Mouse (Mus musculus): Measurements from ENCODE around the gene Cxcl17. TPM values are rescaled to one million over a fixed set of nuclear protein-coding genes. Genes with fewer than 3 reads are reported as not detected.

Gene Cxcl17
- total and polyA plus RNA-seq, 2 experiments from 2014 or later: 0.57 TPM; not detected in 1

GRCm38 (mm10) chr7:25434654-25435545, 22.2 kb upstream of the Cxcl17 start:
- WGBS: 87% methylated on average over 10 of the region's 10 CpGs
- Histone ChIP-seq H3K4me2 (ENCODE audit: low read depth, low read length, poor library complexity, severe bottlenecking) (no peak overlapping the region), H3K9me3 (ENCODE audit: low read length) (no peaks in the 10 kb centered on the region), H3K27ac (ENCODE audit: low read depth, low read length) (no peak overlapping the region), H3K36me3 (ENCODE audit: insufficient read depth, low read length) (no peaks in the 10 kb centered on the region), H3K4me3 (ENCODE audit: low read depth, low read length) (no peak overlapping the region), H3K4me1 (ENCODE audit: insufficient read depth, low read length) (no peaks in the 10 kb centered on the region), H3K9ac (replicated peaks; ENCODE audit: low read length, poor library complexity, severe bottlenecking) (no peak overlapping the region), H3K27me3 (ENCODE audit: insufficient read depth, low read length) (no peaks in the 10 kb centered on the region)
- DNase-seq (ENCODE audit: low spot score): no peak
- no peak for TF ChIP-seq CTCF (IDR thresholded peaks at IDR 0.05)
- ATAC-seq (ENCODE audit: low FRiP score): no peak

GRCm38 (mm10) chr7:25433781-25434560, 21.3 kb upstream of the Cxcl17 start:
- no peak overlapping the region for H3K9ac ChIP-seq (replicated peaks; ENCODE audit: low read length, poor library complexity, severe bottlenecking)
- H3K27me3 ChIP-seq (ENCODE audit: insufficient read depth, low read length): no peaks in the 10 kb centered on the region
- no peak overlapping the region for H3K4me3 ChIP-seq (ENCODE audit: low read depth, low read length)
- H3K9me3 ChIP-seq (ENCODE audit: low read length): no peaks in the 10 kb centered on the region
- H3K4me2 ChIP-seq (ENCODE audit: low read depth, low read length, poor library complexity, severe bottlenecking): no peak overlapping the region
- 88% methylated on average over 9 of the region's 9 CpGs for WGBS
- H3K4me1 ChIP-seq (ENCODE audit: insufficient read depth, low read length): no peaks in the 10 kb centered on the region
- no peak for TF ChIP-seq CTCF (IDR thresholded peaks at IDR 0.05)
- DNase-seq (ENCODE audit: low spot score): no peak
- H3K36me3 ChIP-seq (ENCODE audit: insufficient read depth, low read length): no peaks in the 10 kb centered on the region
- H3K27ac ChIP-seq (ENCODE audit: low read depth, low read length): no peak overlapping the region
- ATAC-seq (ENCODE audit: low FRiP score): no peak

- Histone ChIP-seq H3K9me3 (ENCODE audit: low read length) (no peaks in the 10 kb centered on the region), H3K4me2 (ENCODE audit: low read depth, low read length, poor library complexity, severe bottlenecking) (no peak overlapping the region), H3K36me3 (ENCODE audit: insufficient read depth, low read length) (no peaks in the 10 kb centered on the region), H3K4me3 (ENCODE audit: low read depth, low read length) (no peak overlapping the region), H3K9ac (replicated peaks; ENCODE audit: low read length, poor library complexity, severe bottlenecking) (no peak overlapping the region), H3K27ac (ENCODE audit: low read depth, low read length) (no peak overlapping the region), H3K4me1 (ENCODE audit: insufficient read depth, low read length) (no peaks in the 10 kb centered on the region), H3K27me3 (ENCODE audit: insufficient read depth, low read length) (no peaks in the 10 kb centered on the region)
- no peak for TF ChIP-seq CTCF (IDR thresholded peaks at IDR 0.05)
- WGBS: 11% methylated on average over 5 of the region's 5 CpGs
- DNase-seq (ENCODE audit: low spot score) (no peak), ATAC-seq (ENCODE audit: low FRiP score) (no peak)
Observed at GRCm38 (mm10) chr7:25433007-25433541, 20.4 kb upstream of the Cxcl17 start.

GRCm38 (mm10) chr7:25432381-25432780, 19.7 kb upstream of the Cxcl17 start:
- Histone ChIP-seq H3K9me3 (ENCODE audit: low read length) (no peaks in the 10 kb centered on the region), H3K27me3 (ENCODE audit: insufficient read depth, low read length) (no peaks in the 10 kb centered on the region), H3K4me1 (ENCODE audit: insufficient read depth, low read length) (no peaks in the 10 kb centered on the region), H3K4me3 (ENCODE audit: low read depth, low read length) (no peak overlapping the region), H3K27ac (ENCODE audit: low read depth, low read length) (no peak overlapping the region), H3K9ac (replicated peaks; ENCODE audit: low read length, poor library complexity, severe bottlenecking) (no peak overlapping the region), H3K36me3 (ENCODE audit: insufficient read depth, low read length) (no peaks in the 10 kb centered on the region), H3K4me2 (ENCODE audit: low read depth, low read length, poor library complexity, severe bottlenecking) (no peak overlapping the region)
- 94% methylated on average over 6 of the region's 6 CpGs for WGBS
- no peak for DNase-seq (ENCODE audit: low spot score)
- ATAC-seq (ENCODE audit: low FRiP score): no peak
- TF ChIP-seq CTCF (IDR thresholded peaks at IDR 0.05): no peak

GRCm38 (mm10) chr7:25429886-25430784, 17.4 kb upstream of the Cxcl17 start:
- Histone ChIP-seq H3K27me3 (ENCODE audit: insufficient read depth, low read length) (no peaks in the 10 kb centered on the region), H3K36me3 (ENCODE audit: insufficient read depth, low read length) (no peaks in the 10 kb centered on the region), H3K4me1 (ENCODE audit: insufficient read depth, low read length) (no peaks in the 10 kb centered on the region), H3K9me3 (ENCODE audit: low read length) (no peaks in the 10 kb centered on the region), H3K9ac (replicated peaks; ENCODE audit: low read length, poor library complexity, severe bottlenecking) (no peak overlapping the region), H3K4me3 (ENCODE audit: low read depth, low read length) (no peak overlapping the region), H3K27ac (ENCODE audit: low read depth, low read length) (no peak overlapping the region), H3K4me2 (ENCODE audit: low read depth, low read length, poor library complexity, severe bottlenecking) (no peak overlapping the region)
- ATAC-seq (ENCODE audit: low FRiP score): no peak
- no peak for TF ChIP-seq CTCF (IDR thresholded peaks at IDR 0.05)
- no peak for DNase-seq (ENCODE audit: low spot score)
- 87% methylated on average over 4 of the region's 4 CpGs for WGBS

All from midbrain, postnatal 0 days (tissue).